9 mouse cellular contexts compared by ENCODE assay signal in genomic region chr17:74810892-74811625, GRCm38 (mm10).
DNase-seq lines count a peak whose midpoint lies in the region; ATAC-seq and TF ChIP-seq lines count a peak whose summit lies in the region.
"Had no signal": no experiment of that assay in that cellular context is flagged by ENCODE, and none has a peak within 500 bp of the region (broad histone marks: within the 10 kb centered on the region; RNA-seq: fewer than 3 reads in every experiment).

No protein-coding gene starts in this region.

- H3K9ac ChIP-seq in forebrain, embryonic 15.5 days (replicated peaks): no peak overlapping the region
- no peak overlapping the region for H3K9ac ChIP-seq in intestine, postnatal 0 days (ENCODE audit: low read depth, low read length)
- no peak overlapping the region for H3K9ac ChIP-seq in stomach, embryonic 16.5 days (ENCODE audit: low read length)

- TF ChIP-seq CTCF in cerebellum, adult 2 months (IDR thresholded peaks at IDR 0.05; ENCODE audit: borderline replicate concordance, insufficient read depth, low read depth, low read length): peak; percentile 20; the same call in 1 of the 2 replicates
- peak; percentile 87 for TF ChIP-seq CTCF in intestine, postnatal 0 days (IDR thresholded peaks at IDR 0.05; ENCODE audit: low read depth)

- no peak overlapping the region for H3K4me2 ChIP-seq in forebrain, embryonic 15.5 days (replicated peaks)
- H3K4me2 ChIP-seq in intestine, postnatal 0 days (replicated peaks; ENCODE audit: low read depth): no peak overlapping the region
- H3K4me2 ChIP-seq in stomach, embryonic 16.5 days (ENCODE audit: low read depth, low read length): no peak overlapping the region

- H3K27me3 ChIP-seq in cerebellum, adult 2 months (ENCODE audit: control insufficient read depth, insufficient read depth, low read length): no peaks in the 10 kb centered on the region
- H3K27me3 ChIP-seq in forebrain, embryonic 15.5 days: no peaks in the 10 kb centered on the region
- H3K27me3 ChIP-seq in intestine, postnatal 0 days (replicated peaks; ENCODE audit: control insufficient read depth, insufficient read depth, low read length): no peaks in the 10 kb centered on the region
- H3K27me3 ChIP-seq in stomach, embryonic 16.5 days (ENCODE audit: control insufficient read depth, insufficient read depth, low read length): no peaks in the 10 kb centered on the region

- H3K4me3 ChIP-seq in cerebellum, adult 2 months (replicated peaks; ENCODE audit: insufficient read depth, low read depth, low read length): no peak overlapping the region
- no peak overlapping the region for H3K4me3 ChIP-seq in forebrain, embryonic 15.5 days
- H3K4me3 ChIP-seq in intestine, postnatal 0 days (ENCODE audit: low read depth, low read length): no peak overlapping the region
- no peak overlapping the region for H3K4me3 ChIP-seq in stomach, embryonic 16.5 days (replicated peaks; ENCODE audit: low read length)

- H3K4me1 ChIP-seq in cerebellum, adult 2 months (ENCODE audit: control insufficient read depth, insufficient read depth, low read length): no peaks in the 10 kb centered on the region
- H3K4me1 ChIP-seq in forebrain, embryonic 15.5 days: no peaks in the 10 kb centered on the region
- no peaks in the 10 kb centered on the region for H3K4me1 ChIP-seq in intestine, postnatal 0 days (replicated peaks; ENCODE audit: control insufficient read depth, insufficient read depth, low read length)
- no peaks in the 10 kb centered on the region for H3K4me1 ChIP-seq in stomach, embryonic 16.5 days (ENCODE audit: control insufficient read depth, insufficient read depth, low read length)

- H3K9me3 ChIP-seq in forebrain, embryonic 15.5 days: no peaks in the 10 kb centered on the region
- no peaks in the 10 kb centered on the region for H3K9me3 ChIP-seq in intestine, postnatal 0 days (ENCODE audit: control insufficient read depth)
- H3K9me3 ChIP-seq in stomach, embryonic 16.5 days (replicated peaks; ENCODE audit: control insufficient read depth, low read length): no peaks in the 10 kb centered on the region

- TF ChIP-seq POLR2A in cerebellum, adult 2 months (IDR thresholded peaks at IDR 0.05; ENCODE audit: borderline replicate concordance, insufficient read depth, low read length): no peak

- WGBS in cerebellum, adult 2 months: 63% methylated on average over 3 of the region's 3 CpGs
- 60% methylated on average over 3 of the region's 3 CpGs for WGBS in forebrain, embryonic 15.5 days
- 40% methylated on average over 3 of the region's 3 CpGs for WGBS in intestine, postnatal 0 days
- 35% methylated on average over 3 of the region's 3 CpGs for WGBS in stomach, embryonic 16.5 days

- H3K27ac ChIP-seq in cerebellum, adult 2 months (ENCODE audit: insufficient read depth, low read length): no peak overlapping the region
- H3K27ac ChIP-seq in forebrain, embryonic 15.5 days (replicated peaks): no peak overlapping the region
- no peak overlapping the region for H3K27ac ChIP-seq in intestine, postnatal 0 days (ENCODE audit: low read depth, low read length)
- no peak overlapping the region for H3K27ac ChIP-seq in stomach, embryonic 16.5 days (ENCODE audit: low read length)
- H3K27ac ChIP-seq: macrophage had no signal

- no peak for ATAC-seq in cerebellum, adult (ENCODE audit: insufficient number of reproducible peaks, low FRiP score, low TSS enrichment)
- peak; percentile 78 for ATAC-seq in forebrain, embryonic 15.5 days (replicated peaks)
- 0 out of 2 replicates have a peak, but pooled peaks have one; percentile 38 for ATAC-seq in intestine, postnatal 0 days
- peak; percentile 33; the same call in 1 of the 2 replicates for ATAC-seq in stomach, embryonic 16.5 days (ENCODE audit: insufficient read depth, low FRiP score)

- H3K36me3 ChIP-seq in forebrain, embryonic 15.5 days: no peaks in the 10 kb centered on the region
- no peaks in the 10 kb centered on the region for H3K36me3 ChIP-seq in intestine, postnatal 0 days (ENCODE audit: control insufficient read depth, insufficient read depth)
- H3K36me3 ChIP-seq in stomach, embryonic 16.5 days (ENCODE audit: control insufficient read depth, insufficient read depth, low read length): no peaks in the 10 kb centered on the region

- DNase-seq in cerebellum, adult 2 months: peak in 1 of 2 experiments; percentile 10
- peak; percentile 22 for DNase-seq in urinary bladder, postnatal 14 days (ENCODE audit: low spot score)
- DNase-seq in urinary bladder, postnatal 4 days (ENCODE audit: low spot score in 2 of 2): no peak
- DNase-seq in lung, postnatal 36 days: peak; percentile 81

Comparison
In these comparisons a context has a peak if more than half of its experiments do, and no peak if none do; other contexts are left out.
1. DNase-seq: peak in urinary bladder, postnatal 14 days (single experiment) and lung, postnatal 36 days (single experiment); none in urinary bladder, postnatal 4 days (0 of 2).